Mouse (Mus musculus) effector memory CD4-positive, alpha-beta T cell, adult 5 months (primary cell): ENCODE results near the gene Ttll3. TPM values are rescaled to one million over a fixed set of nuclear protein-coding genes. Genes with fewer than 3 reads are reported as not detected.

Experiments
- polyA plus RNA-seq: library from polyadenylated mRNA; unstranded; fragments of 100-300 nt; shearing (Covaris generic); gene quantifications from one replicate; pipeline ENCODE4 v1.2.1, GENCODE M21; 2017

Ttll3 gene
- 12.0 TPM for polyA plus RNA-seq

GRCm38 (mm10) chr6:113388960-113389359 lies at the start of gene Ttll3:
TSS of gene Ttll3 (plus strand) at chr6:113389260.

GRCm38 (mm10) chr6:113343177-113344092 lies 45.6 kb upstream of the Ttll3 start, which contains the start of gene Camk1:
TSS of gene Camk1 (minus strand) at chr6:113343984.

GRCm38 (mm10) chr6:113377496-113378385 lies 11.3 kb upstream of the Ttll3 start, which contains the start of the genes Tada3 and Arpc4:
TSS of gene Tada3 (minus strand) at chr6:113377883.
TSS of gene Arpc4 (plus strand) at chr6:113378115.

GRCm38 (mm10) chr6:113419199-113419587 lies 30.1 kb downstream of the Ttll3 start, which contains the start of gene Rpusd3:
TSS of gene Rpusd3 (minus strand) at chr6:113419340.

GRCm38 (mm10) chr6:113435664-113436205 lies 46.7 kb downstream of the Ttll3 start, which contains the start of gene Cidec:
TSS of gene Cidec (minus strand) at chr6:113435760.

GRCm38 (mm10) chr6:113442442-113443090 lies 53.5 kb downstream of the Ttll3 start, which contains the start of gene Jagn1:
TSS of gene Jagn1 (plus strand) at chr6:113442569.

GRCm38 (mm10) chr6:113457952-113458534 lies 69.0 kb downstream of the Ttll3 start, which contains the start of gene Il17re:
TSS of gene Il17re (plus strand) at chr6:113458484.

Other genes starting within 250 kb of the Ttll3 start
- 0.62 TPM for gene Lhfpl4, start 193.9 kb upstream of the Ttll3 start, polyA plus RNA-seq
- 50.4 TPM for gene Mtmr14, start 151.4 kb upstream of the Ttll3 start, polyA plus RNA-seq
- gene Cpne9, start 107.0 kb upstream of the Ttll3 start, polyA plus RNA-seq, result not detected
- gene Brpf1, start 82.1 kb upstream of the Ttll3 start, polyA plus RNA-seq, result 50.9 TPM
- 4.6 TPM for gene Ogg1, start 62.3 kb upstream of the Ttll3 start, polyA plus RNA-seq
- 0.47 TPM for gene Camk1, start 45.3 kb upstream of the Ttll3 start, polyA plus RNA-seq
- gene Tada3, start 11.4 kb upstream of the Ttll3 start, polyA plus RNA-seq, result 28.9 TPM
- 335 TPM for gene Arpc4, start 11.1 kb upstream of the Ttll3 start, polyA plus RNA-seq
- gene Rpusd3, start 30.1 kb downstream of the Ttll3 start, polyA plus RNA-seq, result 11.5 TPM
- gene Cidec, start 46.5 kb downstream of the Ttll3 start, polyA plus RNA-seq, result not detected
- gene Jagn1, start 53.3 kb downstream of the Ttll3 start, polyA plus RNA-seq, result 18.1 TPM
- 0.22 TPM for gene Il17re, start 69.2 kb downstream of the Ttll3 start, polyA plus RNA-seq
- not detected for gene Il17rc, start 82.2 kb downstream of the Ttll3 start, polyA plus RNA-seq
- 5.5 TPM for gene Creld1, start 94.0 kb downstream of the Ttll3 start, polyA plus RNA-seq
- 0.19 TPM for gene Prrt3, start 112.7 kb downstream of the Ttll3 start, polyA plus RNA-seq
- gene Emc3, start 142.4 kb downstream of the Ttll3 start, polyA plus RNA-seq, result 84.2 TPM
- gene Fancd2, start 142.4 kb downstream of the Ttll3 start, polyA plus RNA-seq, result 1.5 TPM
- gene Fancd2os, start 211.5 kb downstream of the Ttll3 start, polyA plus RNA-seq, result not detected
- gene Brk1, start 215.5 kb downstream of the Ttll3 start, polyA plus RNA-seq, result 142 TPM
- 28.3 TPM for gene Vhl, start 234.7 kb downstream of the Ttll3 start, polyA plus RNA-seq
- gene Irak2, start 249.2 kb downstream of the Ttll3 start, polyA plus RNA-seq, result 123 TPM